Mouse (Mus musculus): ENCODE results near the gene Tnfrsf1a.

GRCm38 (mm10) chr6:125382024-125382423 lies 32.9 kb downstream of the Tnfrsf1a start:
- no peak for TF ChIP-seq GATA1 (IDR thresholded peaks at IDR 0.05; ENCODE audit: borderline replicate concordance, low read length)
- TF ChIP-seq FLI1 (IDR thresholded peaks at IDR 0.05; ENCODE audit: low read length), result no peak

Measured in megakaryocyte, embryonic 14.5 days (primary cell).